Mouse (Mus musculus) cerebellum, postnatal 14 days (tissue): ENCODE measurements around the gene Yipf3.
A peak's percentile ranks its signal among the peaks of the same experiment; 100 is the strongest.

ENCODE experiments used
- DNase-seq, 2 experiments: peaks; one replicate each; pipeline ENCODE4 v3.0.0; 2021; ENCODE audit warnings: mixed read lengths in 2 of 2

Gene Yipf3

GRCm38 (mm10) chr17:46247512-46248188 is at the start of gene Yipf3, which contains the start of gene Polr1c:
Gene Yipf3, plus strand, starts transcription at chr17:46248080.
Gene Polr1c, minus strand, starts transcription at chr17:46248054.
- DNase-seq, result peak; percentile 96 to 97

DNA sequence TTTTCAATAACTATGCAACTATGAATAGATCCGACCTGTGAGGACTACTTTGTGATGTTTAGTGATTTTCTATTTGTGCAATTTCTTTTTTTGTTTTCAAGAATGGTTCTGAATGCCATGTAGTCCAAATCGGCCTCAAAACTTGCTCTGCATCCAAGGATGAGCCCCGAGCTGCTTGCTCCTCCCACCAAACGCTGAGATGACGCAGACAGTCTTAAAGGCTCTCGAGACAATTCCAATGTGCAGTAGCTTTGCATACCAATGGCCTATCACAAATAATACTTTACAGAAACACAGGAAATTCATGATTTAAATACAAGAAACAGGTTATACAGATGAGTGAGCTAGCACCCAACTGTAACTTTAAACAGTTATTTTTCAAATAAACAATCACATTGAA is 46.7 kb upstream of the Yipf3 start:
- DNase-seq, result peak in 1 of 2 experiments; percentile 8

DNA sequence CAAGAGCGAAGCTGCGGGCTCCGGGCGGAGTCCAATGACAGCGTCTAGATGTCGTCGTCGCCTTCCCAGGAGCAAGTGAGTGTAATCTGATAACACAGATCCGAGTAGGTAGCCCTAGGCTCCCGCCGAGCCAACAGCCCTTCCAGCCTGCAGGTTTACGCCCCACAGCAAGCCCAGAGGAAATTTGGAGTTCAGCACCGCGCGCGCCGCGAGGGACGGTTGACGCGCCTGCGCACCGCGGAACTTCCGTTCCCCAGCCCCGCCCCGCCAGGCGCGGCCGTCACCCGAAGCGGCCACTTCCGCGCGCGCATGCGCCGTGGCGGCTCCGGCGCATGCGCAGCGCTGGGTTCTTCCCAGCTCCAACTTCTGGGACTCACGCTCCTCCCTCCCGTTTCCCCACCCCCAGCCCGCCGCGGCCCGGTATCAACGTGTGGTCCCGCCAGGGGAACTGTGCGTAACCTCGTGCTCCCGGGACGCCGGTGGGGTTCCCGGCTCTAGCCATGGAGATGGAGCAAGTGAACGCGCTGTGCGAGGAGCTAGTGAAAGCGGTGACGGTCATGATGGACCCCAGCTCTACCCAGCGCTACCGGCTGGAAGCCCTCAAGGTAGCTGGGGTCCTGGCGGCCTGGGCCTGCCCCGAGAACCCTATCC is 45.3 kb upstream of the Yipf3 start, which contains the start of the genes Polh and Xpo5:
Gene Polh, minus strand, starts transcription at position 225 of the 651 bp plus-strand sequence.
Gene Xpo5, plus strand, starts transcription at position 362 of the 651 bp plus-strand sequence.
- peak; percentile 95 for DNase-seq

- DNase-seq, result no peak
Measured at GRCm38 (mm10) chr17:46203078-46203477, 44.8 kb upstream of the Yipf3 start.

DNA sequence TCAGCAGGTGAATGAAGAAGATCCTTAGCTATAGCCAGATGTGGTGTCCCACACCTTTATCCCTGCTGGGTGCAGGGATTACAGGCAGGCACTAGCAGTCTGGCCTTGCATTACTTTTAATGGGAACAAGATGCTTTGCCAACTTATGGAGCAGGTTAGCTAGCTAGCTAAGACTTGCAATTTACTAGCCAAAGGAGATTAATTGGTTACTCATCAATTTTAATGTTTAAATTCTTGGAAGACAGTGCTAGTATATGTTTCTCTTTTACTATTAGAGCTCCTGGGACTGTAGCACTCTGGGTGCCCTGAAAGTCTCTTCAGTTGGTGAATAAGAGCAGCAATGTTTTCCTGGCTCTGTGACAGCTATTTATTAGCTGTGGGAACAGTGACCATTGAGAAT is 41.2 kb upstream of the Yipf3 start:
- DNase-seq, result no peak

GRCm38 (mm10) chr17:46210550-46210949 is 37.3 kb upstream of the Yipf3 start:
- no peak for DNase-seq

DNA sequence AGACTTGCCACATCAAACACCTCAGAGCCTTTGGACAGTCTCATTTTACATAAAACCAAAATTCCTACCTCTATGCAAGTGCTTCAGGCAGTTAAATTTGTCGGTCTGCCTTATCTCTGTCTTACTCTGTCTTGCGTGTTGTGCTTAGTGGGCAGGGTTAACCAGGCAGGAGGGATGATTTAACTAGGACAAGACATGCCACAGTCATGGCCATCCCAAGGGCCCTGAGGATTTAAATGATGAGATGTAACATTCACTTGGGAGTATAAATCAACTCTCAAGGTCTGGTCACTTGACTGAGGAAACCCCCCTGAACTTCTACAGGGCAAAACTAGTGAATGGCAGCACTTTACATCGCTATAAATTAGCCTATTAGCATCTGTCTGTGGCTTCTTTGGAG is 26.3 kb upstream of the Yipf3 start:
- no peak for DNase-seq

DNA sequence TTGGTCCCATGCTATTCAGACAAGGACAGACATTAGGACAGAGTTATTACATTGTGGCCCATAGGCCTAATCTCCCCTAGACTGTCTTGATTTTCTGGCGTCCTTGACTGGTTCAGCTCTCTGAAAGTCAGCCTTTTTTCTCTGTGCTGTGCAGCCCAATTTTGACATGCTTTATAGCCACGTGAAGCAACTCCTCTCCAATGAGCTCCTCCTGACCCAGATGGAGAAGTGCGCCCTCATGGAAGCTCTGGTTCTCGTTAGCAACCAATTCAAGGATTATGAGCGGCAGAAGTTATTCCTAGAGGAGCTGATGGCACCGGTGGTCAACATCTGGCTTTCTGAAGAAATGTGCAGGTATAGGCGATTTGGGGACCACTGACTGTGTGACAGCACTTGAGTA is 20.3 kb upstream of the Yipf3 start:
- no peak for DNase-seq

GRCm38 (mm10) chr17:46236067-46236466 is 11.8 kb upstream of the Yipf3 start:
- DNase-seq, result no peak

DNA sequence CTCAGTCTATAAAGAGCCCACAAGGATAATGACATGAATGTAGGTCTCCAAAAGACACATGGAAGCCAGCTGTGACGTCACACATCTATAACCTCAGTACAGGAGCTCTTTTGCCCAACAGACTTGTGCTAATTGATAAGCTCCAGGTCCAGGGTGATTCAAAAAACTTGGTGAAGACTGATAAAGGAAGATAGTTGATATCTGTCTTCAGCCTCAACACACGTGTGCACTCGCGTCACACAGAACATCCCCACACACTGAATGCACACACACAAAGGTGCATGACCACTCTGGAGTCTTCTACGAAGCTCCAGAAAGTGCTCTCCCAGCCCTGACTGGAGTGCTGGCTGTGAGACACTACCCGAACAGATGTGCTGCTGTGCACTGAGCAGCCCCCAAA is 10.8 kb upstream of the Yipf3 start:
- no peak for DNase-seq

DNA sequence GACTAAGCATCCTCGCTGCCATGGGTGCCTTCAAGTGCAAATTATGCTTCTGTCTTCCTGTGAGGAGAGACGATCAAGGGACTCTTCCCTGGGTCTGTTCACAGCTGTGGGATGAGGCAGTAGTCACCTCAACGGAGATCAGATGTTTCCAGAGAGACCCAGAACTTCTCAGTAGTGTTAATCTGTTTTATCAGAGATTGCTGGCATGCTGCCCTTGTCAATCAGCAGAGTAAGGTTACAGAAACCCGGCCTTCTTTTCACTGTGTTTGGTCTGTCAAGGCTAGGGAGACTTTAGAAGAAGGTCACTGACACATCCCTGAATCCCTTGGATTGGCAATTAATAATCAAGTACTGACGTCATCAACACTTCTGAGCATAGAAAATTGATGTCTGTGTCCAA is 10.4 kb upstream of the Yipf3 start:
- no peak for DNase-seq

DNA sequence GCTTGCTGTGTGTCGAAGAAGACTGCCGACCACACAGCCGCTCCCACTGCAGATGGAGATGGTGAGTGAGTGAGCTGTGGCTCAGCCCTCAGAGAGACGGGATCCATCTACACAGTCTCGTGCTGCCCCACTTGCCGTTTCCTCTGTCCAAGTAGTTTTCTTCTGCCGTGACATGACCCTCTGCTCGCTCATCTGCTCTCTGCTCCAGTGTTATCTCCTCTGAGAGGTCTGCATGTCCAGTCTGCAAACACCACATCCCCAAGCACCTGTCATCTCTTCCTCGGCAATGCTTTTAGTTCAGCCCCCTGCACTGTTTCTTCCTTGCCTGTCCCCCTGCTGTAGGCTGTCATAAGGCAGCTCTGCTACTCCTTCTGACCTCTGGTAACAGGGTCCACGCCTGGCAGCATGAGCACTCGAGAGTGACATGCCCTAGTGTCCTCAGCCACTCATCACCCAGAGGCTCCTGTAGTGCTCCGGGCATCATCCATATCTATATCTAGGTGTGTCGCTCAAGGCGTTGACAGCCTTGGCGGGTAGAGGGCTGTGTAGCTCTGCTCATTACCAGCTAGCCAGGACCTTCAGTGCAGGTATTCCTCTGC is 8.3 kb upstream of the Yipf3 start:
- DNase-seq, result no peak

DNA sequence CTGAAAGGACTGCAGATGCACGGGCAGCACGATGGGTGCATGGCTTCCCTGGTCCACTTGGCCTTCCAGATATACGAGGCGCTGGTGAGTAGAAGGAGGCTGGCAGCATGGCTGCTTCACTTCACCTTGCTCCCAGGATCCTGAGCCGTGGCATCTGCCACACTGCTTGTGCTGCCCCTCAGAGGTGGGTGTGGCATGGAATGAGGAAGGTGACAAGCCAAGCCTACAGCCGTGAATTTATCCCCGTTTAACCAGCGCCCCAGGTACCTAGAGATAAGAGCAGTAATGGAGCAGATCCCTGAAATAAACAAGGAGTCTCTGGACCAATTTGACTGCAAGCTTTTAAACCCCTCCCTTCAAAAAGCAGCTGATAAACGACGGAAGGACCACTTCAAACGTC is 6.4 kb upstream of the Yipf3 start:
- DNase-seq, result no peak

GRCm38 (mm10) chr17:46242274-46242673 is 5.6 kb upstream of the Yipf3 start:
- DNase-seq, result no peak

GRCm38 (mm10) chr17:46242993-46243392 is 4.9 kb upstream of the Yipf3 start:
- no peak for DNase-seq

DNA sequence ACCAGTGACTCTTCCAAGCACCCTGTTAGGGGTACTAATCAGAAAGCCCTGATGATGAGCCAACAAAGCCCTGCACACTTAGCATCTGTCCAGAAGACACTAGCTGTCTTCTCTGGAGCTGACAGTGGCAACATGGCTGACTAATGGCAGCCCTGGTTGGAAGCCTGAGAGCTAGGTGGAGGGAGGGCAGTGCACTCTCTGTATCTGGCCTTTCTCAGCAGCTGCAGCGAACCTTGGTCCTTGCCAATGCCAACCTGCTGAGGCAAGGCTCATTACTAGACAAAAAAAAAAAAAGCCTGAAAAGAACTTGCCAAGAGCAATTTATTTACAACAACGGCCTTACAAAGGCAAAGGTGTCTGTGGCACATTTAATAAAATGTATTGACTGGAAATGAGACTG is 4.3 kb upstream of the Yipf3 start:
- DNase-seq, result no peak

- DNase-seq, result no peak
Measured at GRCm38 (mm10) chr17:46244579-46244978, 3.3 kb upstream of the Yipf3 start.

DNA sequence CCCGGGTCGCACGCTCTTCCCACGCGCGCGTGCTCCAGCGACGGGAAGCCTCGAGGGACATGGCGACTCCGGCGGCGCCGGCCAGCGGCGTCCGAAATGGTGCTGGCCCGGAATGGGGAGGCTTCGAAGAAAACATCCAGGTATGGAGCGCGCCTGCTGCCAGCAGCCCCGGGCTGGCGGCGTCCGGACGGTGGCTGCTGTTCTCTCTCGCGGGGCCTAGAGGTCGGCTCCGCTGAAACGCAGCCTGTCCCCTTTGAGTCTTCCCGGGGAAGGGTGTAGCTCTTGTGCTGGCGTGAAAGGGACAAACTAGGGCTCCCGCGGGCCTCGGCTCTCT is 276 bp downstream of the Yipf3 start:
- DNase-seq, result no peak

GRCm38 (mm10) chr17:46251174-46251573 is 3.3 kb downstream of the Yipf3 start:
- peak in 1 of 2 experiments; percentile 32 for DNase-seq

DNA sequence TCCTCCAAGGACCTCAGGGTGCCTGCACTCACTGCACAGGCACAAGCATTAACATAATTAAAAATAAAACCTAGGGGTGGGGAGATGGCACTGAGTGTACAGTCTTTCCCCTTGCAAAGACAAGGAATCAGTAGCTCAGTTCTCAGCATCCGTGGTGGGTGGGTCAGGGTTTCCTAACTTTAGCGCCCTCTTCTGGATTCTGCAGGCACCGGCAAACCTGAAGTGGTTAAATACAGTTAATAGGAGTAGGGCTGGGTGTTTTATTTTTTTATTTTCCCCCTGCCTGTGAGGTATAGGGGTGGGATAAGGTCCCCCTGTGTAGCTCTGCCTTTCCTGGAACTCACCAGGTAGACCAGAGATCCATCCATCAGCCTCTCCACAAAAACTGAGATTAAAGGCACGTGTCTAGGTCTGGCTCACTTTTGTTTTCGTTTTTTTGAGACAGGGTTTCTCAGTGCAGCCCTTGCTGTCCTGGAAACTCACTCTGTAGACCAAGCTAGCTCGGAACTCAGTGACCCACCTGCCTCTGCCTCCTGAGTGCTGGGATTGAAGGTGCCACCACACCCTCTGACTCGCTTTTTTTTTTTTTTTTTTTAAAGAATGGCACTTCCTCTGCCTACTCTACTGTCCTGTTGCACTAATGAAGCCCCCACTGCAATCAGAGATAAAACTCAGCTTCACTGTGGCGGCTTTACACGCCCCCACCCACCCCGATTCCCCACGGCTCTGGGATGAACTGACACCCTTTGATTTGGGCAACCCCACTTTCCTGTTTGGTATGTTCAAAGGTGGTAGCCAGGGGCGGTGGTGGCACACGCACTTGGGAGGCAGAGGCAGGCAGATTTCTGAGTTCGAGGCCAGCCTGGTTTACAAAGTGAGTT is 4.9 kb downstream of the Yipf3 start:
- DNase-seq, result peak; percentile 43 to 69

GRCm38 (mm10) chr17:46253452-46254084 is 5.7 kb downstream of the Yipf3 start, which contains the start of gene Lrrc73:
Gene Lrrc73, plus strand, starts transcription at chr17:46253531.
- peak; percentile 96 to 97 for DNase-seq

GRCm38 (mm10) chr17:46254106-46254505 is 6.2 kb downstream of the Yipf3 start:
- peak in 1 of 2 experiments; percentile 55 for DNase-seq
